Mouse (Mus musculus): ENCODE results near the gene Fam187a. TPM values are rescaled to one million over a fixed set of nuclear protein-coding genes. Genes with fewer than 3 reads are reported as not detected.

Fam187a gene
- polyA plus RNA-seq, 1 experiment from 2014 or later = not detected

DNA sequence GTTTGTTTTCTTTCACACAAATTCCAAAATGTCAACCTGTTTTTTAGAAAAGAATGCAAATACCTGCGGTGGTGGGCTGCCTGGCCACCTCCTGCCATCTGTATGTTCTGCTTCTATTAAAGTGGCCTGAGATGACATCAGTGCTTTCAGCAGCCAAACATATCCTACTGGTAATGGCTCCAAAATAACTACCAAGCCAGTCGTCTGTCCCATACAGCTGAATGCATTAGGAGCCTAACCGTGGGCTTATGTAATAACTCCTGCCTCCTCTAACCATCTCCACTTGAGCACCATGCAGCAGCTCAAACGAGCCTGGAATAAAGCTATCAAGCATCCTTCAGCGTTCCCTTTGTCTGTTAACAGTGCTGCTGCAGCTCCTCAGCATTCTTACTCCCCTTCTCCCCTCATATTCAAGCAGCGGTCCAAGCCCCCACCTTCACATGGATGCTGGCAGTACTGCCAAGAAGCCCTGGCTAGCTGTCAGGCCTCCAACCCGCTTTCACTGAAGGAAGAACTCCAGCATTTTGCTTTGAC is 10.1 kb upstream of the Fam187a start:
- no peak overlapping the region for H3K4me3 ChIP-seq (replicated peaks)
- H3K9ac ChIP-seq = no peak overlapping the region
- H3K4me1 ChIP-seq = peaks cover 9% of the 10 kb centered on the region
- H3K4me2 ChIP-seq = no peak overlapping the region
- H3K36me3 ChIP-seq = peaks cover 68% of the 10 kb centered on the region
- 93% methylated on average over 7 of the region's 7 CpGs for WGBS
- no peaks in the 10 kb centered on the region for H3K9me3 ChIP-seq (replicated peaks)
- ATAC-seq (replicated peaks; ENCODE audit: low FRiP score) = no peak
- H3K27me3 ChIP-seq = no peaks in the 10 kb centered on the region
- H3K27ac ChIP-seq = no peak overlapping the region

DNA sequence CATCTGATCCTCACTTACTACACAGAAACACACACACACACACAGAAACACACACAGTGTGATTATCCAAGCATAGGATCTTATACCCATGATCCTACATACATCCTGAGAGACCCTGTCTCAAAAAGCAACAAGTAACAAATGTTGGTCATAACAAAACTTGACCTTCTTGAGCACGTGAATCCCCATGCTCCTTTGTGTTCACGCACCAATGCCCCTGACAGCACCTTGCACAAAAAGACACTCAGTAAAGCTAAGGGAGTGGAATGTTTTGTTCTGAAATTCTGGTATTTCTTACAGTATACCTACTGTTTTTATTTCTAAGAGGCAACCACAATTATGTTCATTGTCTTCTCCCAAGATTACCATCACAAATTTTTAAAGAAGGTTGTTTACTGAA is 5.4 kb upstream of the Fam187a start:
- H3K36me3 ChIP-seq = peaks cover 34% of the 10 kb centered on the region
- H3K9me3 ChIP-seq (replicated peaks) = no peaks in the 10 kb centered on the region
- H3K9ac ChIP-seq = peak overlapping the region; percentile 75
- ATAC-seq (replicated peaks; ENCODE audit: low FRiP score) = no peak
- H3K4me2 ChIP-seq = peak overlapping the region; percentile 84
- H3K27ac ChIP-seq = no peak overlapping the region
- H3K4me3 ChIP-seq (replicated peaks) = peak overlapping the region; percentile 71
- WGBS = 51% methylated on average over 2 of the region's 2 CpGs
- H3K4me1 ChIP-seq = peaks cover 19% of the 10 kb centered on the region
- peaks cover 8% of the 10 kb centered on the region; the same call in 1 of the 2 replicates for H3K27me3 ChIP-seq

DNA sequence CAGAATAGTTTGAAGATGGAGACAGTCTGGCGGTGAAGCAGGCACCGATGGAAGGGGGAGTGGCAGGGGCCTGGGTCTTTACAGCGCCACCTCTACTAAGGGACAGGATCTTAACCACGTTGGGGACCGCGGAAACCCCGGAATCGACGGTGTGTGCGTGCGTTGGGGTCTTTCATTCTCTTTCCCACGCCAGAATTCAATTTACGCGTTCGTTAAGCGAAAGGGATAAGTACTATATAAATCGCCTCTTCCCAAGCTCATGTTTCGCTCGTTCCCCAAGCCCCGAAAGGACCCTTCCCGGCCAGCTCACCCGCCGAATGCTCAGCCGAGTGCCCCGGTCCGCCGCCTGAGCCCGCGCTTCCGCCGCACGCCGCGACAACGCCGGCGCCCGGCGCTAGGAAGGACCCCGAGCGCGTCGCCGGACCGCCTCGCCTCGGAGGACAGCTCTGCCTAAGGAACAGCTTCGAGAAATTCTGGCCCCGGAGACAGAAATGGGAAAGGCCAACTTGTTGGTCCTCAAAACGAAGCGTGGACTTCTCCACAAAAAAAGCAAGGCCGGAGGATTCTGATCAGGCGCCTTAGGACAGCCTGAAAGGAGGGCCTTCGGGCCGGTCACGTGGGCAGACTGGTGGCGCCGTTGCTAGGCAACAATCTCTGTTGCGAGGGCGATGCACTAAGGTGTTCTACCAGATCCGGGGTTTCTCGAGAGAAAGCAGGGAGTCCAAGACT is 4.2 kb upstream of the Fam187a start, which contains the start of the genes Eftud2 and Ccdc103:
Gene Eftud2 (minus strand): TSS at position 401 of the 729 bp plus-strand sequence.
Gene Ccdc103 (plus strand): TSS at position 620 of the 729 bp plus-strand sequence.
- H3K9ac ChIP-seq = peak within 1 kb of the TSS; percentile 75
- H3K4me1 ChIP-seq = peaks cover 19% of the 10 kb centered on the region
- H3K9me3 ChIP-seq (replicated peaks) = no peaks in the 10 kb centered on the region
- peaks cover 12% of the 10 kb centered on the region; the same call in 1 of the 2 replicates for H3K27me3 ChIP-seq
- H3K27ac ChIP-seq = peak within 1 kb of the TSS; percentile 85
- peaks cover 22% of the 10 kb centered on the region for H3K36me3 ChIP-seq
- peak within 1 kb of the TSS; percentile 84 for H3K4me2 ChIP-seq
- peak; percentile 91 for ATAC-seq (replicated peaks; ENCODE audit: low FRiP score)
- H3K4me3 ChIP-seq (replicated peaks) = peak within 1 kb of the TSS; percentile 71
- under 1% methylated on average over 62 of the region's 62 CpGs for WGBS

DNA sequence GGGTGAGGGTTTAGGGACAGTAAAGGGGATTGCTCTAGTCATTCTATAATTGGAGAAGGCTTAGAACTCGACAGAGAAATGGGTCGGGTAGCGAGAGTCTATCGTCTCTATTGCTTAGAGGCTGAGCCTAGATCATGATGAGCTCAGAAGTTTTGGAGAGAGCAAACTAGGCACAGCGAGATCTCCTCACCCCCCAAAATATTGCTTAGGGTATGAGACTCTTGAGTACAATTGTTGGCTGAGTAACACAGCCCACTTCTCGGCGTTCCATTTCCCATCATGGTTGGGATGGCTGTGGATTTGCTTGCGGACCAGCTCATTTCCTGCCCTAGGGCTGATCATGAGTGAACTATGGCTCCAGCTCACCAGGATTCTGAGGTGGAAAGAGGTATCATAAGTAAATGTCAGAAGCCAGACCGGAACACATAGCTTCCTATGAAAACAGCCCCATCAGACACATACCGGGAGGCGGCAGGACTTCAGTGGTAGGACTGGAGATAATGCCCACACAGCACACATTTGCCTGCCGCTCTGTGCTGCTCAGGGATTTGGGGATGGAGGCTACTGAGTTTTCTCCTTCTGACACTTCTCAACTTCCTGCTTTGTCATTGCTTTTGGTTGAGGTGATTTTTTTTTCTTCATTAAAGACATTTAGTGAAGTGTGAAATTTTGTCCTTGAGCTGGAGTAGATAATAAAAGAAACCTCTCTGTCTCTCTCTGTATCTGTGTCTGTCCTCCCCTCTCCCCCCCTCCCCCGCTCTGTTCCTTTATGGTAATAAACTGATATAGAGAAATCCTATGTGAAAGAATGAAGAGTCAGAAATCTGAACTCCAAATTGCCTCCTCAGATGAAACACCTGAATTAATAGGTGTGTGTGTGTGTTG is 3.4 kb upstream of the Fam187a start:
- H3K27me3 ChIP-seq = peaks cover 16% of the 10 kb centered on the region; the same call in 1 of the 2 replicates
- peak overlapping the region; percentile 71 for H3K4me3 ChIP-seq (replicated peaks)
- peak overlapping the region; percentile 84 for H3K4me2 ChIP-seq
- peaks cover 19% of the 10 kb centered on the region for H3K4me1 ChIP-seq
- peak overlapping the region; percentile 75 for H3K9ac ChIP-seq
- peaks cover 15% of the 10 kb centered on the region for H3K36me3 ChIP-seq
- 13% methylated on average over 13 of the region's 13 CpGs for WGBS
- H3K27ac ChIP-seq = peak overlapping the region; percentile 85; the same call in 1 of the 2 replicates
- peak; percentile 23; the same call in 1 of the 2 replicates for ATAC-seq (replicated peaks; ENCODE audit: low FRiP score)
- no peaks in the 10 kb centered on the region for H3K9me3 ChIP-seq (replicated peaks)

DNA sequence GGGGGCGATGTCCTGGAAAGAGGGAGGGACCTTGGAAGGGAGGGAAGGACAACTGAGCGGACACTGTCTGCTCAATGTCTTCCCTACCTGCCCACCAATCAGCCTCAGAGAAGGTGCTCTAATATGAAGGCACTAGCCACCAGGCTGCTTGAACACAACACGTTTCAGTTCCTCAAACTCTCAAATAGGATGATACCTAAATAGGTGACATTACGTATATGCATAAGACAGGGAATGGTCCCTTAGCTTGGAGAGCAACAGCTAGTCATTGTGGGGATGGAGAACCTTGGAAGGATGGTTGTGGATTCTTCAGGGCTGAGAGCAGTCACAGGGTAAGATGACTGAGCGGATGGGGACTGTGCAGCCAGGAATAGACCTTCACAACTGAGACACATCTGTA is 2.5 kb downstream of the Fam187a start:
- H3K9me3 ChIP-seq (replicated peaks) = no peaks in the 10 kb centered on the region

DNA sequence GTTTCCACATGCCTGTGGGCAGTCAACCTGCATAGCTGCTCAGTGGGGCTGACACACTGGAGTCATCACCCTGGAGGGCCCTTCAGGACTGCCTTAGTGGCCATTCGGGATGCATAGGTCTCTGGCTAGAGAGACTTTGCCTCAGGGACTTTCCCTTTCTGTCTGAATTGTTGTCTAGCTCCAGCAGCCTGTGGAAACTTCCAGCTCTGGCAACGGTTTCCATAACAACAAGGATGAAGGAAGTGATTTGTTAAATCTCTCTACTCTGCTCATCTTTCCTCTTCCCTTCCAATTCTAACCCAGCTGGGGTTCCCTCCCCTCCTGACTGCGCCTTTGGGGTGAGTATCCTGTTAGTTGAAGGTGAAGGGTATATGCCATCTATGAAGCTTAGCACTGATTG is 3.2 kb downstream of the Fam187a start:
- H3K4me2 ChIP-seq = no peak overlapping the region
- no peak overlapping the region for H3K4me3 ChIP-seq (replicated peaks)
- H3K4me1 ChIP-seq = peaks cover 4% of the 10 kb centered on the region
- H3K9me3 ChIP-seq (replicated peaks) = no peaks in the 10 kb centered on the region
- H3K27me3 ChIP-seq = peaks cover 44% of the 10 kb centered on the region
- H3K27ac ChIP-seq = no peak overlapping the region
- no peaks in the 10 kb centered on the region for H3K36me3 ChIP-seq
- no peak overlapping the region for H3K9ac ChIP-seq
- WGBS = 62% methylated on average over 3 of the region's 3 CpGs
- ATAC-seq (replicated peaks; ENCODE audit: low FRiP score) = no peak

More for the DNA sequence above, 2.5 kb downstream of the Fam187a start:
- 80% methylated on average over 5 of the region's 5 CpGs for WGBS
- Histone ChIP-seq H3K4me2 (no peak overlapping the region), H3K27me3 (peaks cover 46% of the 10 kb centered on the region; the same call in 1 of the 2 replicates), H3K4me3 (replicated peaks) (no peak overlapping the region), H3K36me3 (no peaks in the 10 kb centered on the region), H3K9ac (no peak overlapping the region), H3K4me1 (no peaks in the 10 kb centered on the region), H3K27ac (no peak overlapping the region)
- no peak for ATAC-seq (replicated peaks; ENCODE audit: low FRiP score)

DNA sequence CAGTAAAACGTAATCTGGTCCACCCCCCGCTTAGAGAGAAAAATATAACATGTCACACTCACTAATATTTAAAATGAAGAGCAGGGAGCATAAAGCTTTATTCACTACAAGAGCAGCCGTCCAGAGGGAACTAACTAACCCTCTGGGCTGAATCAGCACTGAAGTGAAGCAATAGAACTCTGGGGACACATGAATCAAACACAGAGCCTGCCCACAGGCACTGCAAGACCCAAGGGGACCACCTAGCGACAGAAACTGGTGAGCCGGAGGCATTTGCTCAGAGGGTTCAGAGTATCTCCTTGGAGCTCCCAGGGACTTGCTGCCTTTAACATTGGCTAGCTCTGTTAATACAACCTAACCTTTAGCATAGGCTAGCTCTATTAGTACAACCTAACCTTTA is 5.1 kb downstream of the Fam187a start:
- 59% methylated on average over 5 of the region's 5 CpGs for WGBS
- Histone ChIP-seq H3K27me3 (peaks cover 60% of the 10 kb centered on the region), H3K27ac (no peak overlapping the region), H3K36me3 (no peaks in the 10 kb centered on the region), H3K9me3 (replicated peaks) (no peaks in the 10 kb centered on the region), H3K4me3 (replicated peaks) (no peak overlapping the region), H3K9ac (no peak overlapping the region), H3K4me1 (peaks cover 10% of the 10 kb centered on the region), H3K4me2 (no peak overlapping the region)
- ATAC-seq (replicated peaks; ENCODE audit: low FRiP score) = no peak

DNA sequence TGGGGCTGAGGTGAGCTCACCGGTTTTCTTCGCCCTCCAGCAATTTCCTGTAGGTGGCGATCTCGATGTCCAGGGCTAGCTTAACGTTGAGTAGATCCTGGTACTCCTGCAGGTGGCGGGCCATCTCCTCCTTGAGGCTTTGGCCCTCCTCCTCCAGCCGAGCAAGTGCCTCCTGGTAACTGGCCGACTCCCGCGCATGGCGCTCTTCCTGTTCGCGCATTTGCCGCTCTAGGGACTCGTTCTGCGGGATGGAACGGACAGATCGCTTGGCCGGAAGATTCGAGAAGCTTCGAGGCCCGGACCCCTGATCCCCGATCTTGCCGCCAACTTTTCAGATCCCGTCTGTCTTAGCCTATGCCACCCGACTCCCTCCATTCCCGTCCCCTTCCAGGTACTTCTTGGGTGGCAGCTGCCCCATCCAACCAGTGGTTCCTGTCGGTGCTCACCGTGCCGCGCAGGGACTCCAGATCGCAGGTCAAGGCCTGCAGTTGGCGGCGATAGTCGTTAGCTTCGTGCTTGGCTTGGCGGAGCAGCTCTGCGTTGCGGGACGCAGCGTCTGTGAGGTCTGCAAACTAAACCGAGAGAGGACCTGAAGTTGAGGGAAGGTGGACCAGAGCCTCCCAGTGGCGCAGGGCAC is 8.2 kb downstream of the Fam187a start:
- Histone ChIP-seq H3K4me1 (peaks cover 20% of the 10 kb centered on the region), H3K4me2 (peak overlapping the region; percentile 84), H3K27me3 (peaks cover 66% of the 10 kb centered on the region), H3K36me3 (no peaks in the 10 kb centered on the region), H3K27ac (no peak overlapping the region), H3K9me3 (replicated peaks) (no peaks in the 10 kb centered on the region), H3K9ac (peak overlapping the region; percentile 52), H3K4me3 (replicated peaks) (peak overlapping the region; percentile 45)
- WGBS = 1% methylated on average over 43 of the region's 43 CpGs
- peak; percentile 82 for ATAC-seq (replicated peaks; ENCODE audit: low FRiP score)

DNA sequence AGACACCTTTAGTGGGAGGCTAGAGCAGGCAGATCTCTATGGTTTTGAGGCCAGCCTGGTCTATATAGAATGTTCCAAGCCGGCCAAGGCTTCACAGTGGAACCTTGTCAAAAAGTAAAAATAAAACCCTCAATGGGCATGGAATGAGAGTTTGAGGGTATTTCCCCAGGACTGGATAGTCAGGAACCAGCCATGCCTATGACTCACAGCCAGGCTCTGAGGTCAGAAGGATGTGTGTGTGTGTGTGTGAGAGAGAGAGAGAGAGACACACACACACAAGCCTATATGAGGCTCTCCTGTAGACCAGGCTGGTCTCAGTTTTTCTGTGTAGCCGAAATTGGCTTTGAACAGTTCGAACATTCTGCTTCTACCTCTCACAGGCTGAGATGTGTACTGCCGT is 9.7 kb downstream of the Fam187a start:
- no peak overlapping the region for H3K27ac ChIP-seq
- no peak for ATAC-seq (replicated peaks; ENCODE audit: low FRiP score)
- H3K9ac ChIP-seq = no peak overlapping the region
- H3K4me3 ChIP-seq (replicated peaks) = no peak overlapping the region
- no peak overlapping the region for H3K4me2 ChIP-seq
- H3K27me3 ChIP-seq = peaks cover 71% of the 10 kb centered on the region
- H3K4me1 ChIP-seq = peaks cover 20% of the 10 kb centered on the region
- WGBS = 90% methylated on average over 4 of the region's 4 CpGs
- H3K36me3 ChIP-seq = no peaks in the 10 kb centered on the region
- H3K9me3 ChIP-seq (replicated peaks) = no peaks in the 10 kb centered on the region

DNA sequence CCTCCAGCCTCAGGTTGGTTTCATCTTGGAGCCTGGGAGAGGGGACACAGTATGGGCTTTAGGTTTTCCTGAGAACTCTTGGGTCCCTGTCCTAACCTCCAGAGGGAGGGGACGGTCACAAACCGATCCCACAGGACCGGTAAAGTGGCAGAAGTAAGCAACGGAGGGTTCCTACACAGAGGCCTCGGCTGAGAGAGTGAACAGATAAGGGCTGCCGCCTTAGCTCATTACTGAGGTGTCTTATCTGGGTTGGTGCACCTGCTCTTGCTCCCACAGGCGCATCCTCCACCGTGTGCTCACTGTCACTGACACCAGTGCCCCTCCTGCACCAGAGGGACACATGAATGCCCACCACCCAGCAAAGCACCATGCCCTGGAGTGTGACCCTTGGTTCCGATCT is 10.8 kb downstream of the Fam187a start:
- H3K4me2 ChIP-seq = no peak overlapping the region
- WGBS = 67% methylated on average over 9 of the region's 9 CpGs
- H3K27ac ChIP-seq = no peak overlapping the region
- H3K4me3 ChIP-seq (replicated peaks) = no peak overlapping the region
- no peak; the same call in 1 of the 2 replicates for ATAC-seq (replicated peaks; ENCODE audit: low FRiP score)
- H3K4me1 ChIP-seq = peaks cover 25% of the 10 kb centered on the region
- no peaks in the 10 kb centered on the region for H3K9me3 ChIP-seq (replicated peaks)
- no peaks in the 10 kb centered on the region for H3K36me3 ChIP-seq
- H3K27me3 ChIP-seq = peaks cover 71% of the 10 kb centered on the region
- no peak overlapping the region for H3K9ac ChIP-seq

DNA sequence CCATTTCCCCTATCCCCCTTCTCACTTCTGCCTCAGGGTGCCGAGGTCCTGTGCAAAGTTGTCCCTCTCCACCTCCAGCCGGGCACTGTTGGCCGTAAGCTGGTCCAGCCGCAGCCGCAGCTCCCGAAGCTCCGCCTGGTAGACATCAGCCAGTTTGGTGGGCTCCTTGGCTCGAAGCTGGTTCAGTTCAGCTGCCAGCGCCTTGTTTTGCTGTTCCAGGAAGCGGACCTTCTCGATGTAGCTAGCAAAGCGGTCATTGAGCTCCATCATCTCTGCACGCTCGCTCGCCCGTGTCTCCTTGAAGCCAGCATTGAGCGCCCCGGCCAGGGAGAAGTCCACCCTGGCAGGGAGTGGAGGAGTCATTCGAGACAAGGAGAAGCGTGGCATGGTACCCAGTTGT is 11.7 kb downstream of the Fam187a start:
- no peak for ATAC-seq (replicated peaks; ENCODE audit: low FRiP score)
- no peak overlapping the region for H3K27ac ChIP-seq
- H3K4me1 ChIP-seq = peaks cover 30% of the 10 kb centered on the region
- no peaks in the 10 kb centered on the region for H3K9me3 ChIP-seq (replicated peaks)
- no peaks in the 10 kb centered on the region for H3K36me3 ChIP-seq
- no peak overlapping the region for H3K9ac ChIP-seq
- peaks cover 69% of the 10 kb centered on the region for H3K27me3 ChIP-seq
- no peak overlapping the region for H3K4me2 ChIP-seq
- 62% methylated on average over 20 of the region's 20 CpGs for WGBS
- no peak overlapping the region for H3K4me3 ChIP-seq (replicated peaks)
